11 mouse cellular contexts compared by ENCODE assay signal in the genomic region with DNA sequence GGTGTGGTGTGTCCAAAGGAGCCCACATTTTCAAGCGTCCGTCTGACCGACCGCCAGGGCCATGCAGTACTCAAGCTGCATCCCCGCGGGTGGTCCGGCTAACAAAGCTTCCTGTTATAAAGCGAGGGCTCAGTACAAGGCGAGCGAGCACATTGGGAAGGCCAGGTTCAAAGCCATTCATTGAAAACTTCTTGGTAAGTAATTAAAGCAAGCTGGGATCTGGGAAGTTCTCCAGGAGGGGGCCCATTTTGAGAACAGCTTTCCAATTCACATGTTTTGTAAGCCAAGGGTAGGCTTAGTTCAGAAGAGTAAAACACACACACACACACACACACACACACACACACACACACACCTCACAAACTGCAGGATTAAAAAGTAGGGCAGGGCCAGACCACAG. TPM values are rescaled to one million over a fixed set of nuclear protein-coding genes. Genes with fewer than 3 reads are reported as not detected.
DNase-seq lines count a peak whose midpoint lies in the region; ATAC-seq lines count a peak whose summit lies in the region.
"Had no signal": no experiment of that assay in that cellular context is flagged by ENCODE, and none has a peak within 500 bp of the region (broad histone marks: within the 10 kb centered on the region; RNA-seq: fewer than 3 reads in every experiment).

No protein-coding gene starts in this region.

- H3K36me3 ChIP-seq in kidney, embryonic 16.5 days (ENCODE audit: insufficient read depth, low read length) = no peaks in the 10 kb centered on the region
- H3K36me3 ChIP-seq in kidney, embryonic 15.5 days = no peaks in the 10 kb centered on the region
- no peaks in the 10 kb centered on the region for H3K36me3 ChIP-seq in neural tube, embryonic 14.5 days (ENCODE audit: control insufficient read depth, insufficient read depth, low read length)
- H3K36me3 ChIP-seq: heart, embryonic 15.5 days; stomach, embryonic 15.5 days had no signal

- no peak overlapping the region for H3K27ac ChIP-seq in kidney, embryonic 16.5 days (ENCODE audit: low read length)
- H3K27ac ChIP-seq in kidney, embryonic 15.5 days = no peak overlapping the region
- no peak overlapping the region for H3K27ac ChIP-seq in neural tube, embryonic 14.5 days (ENCODE audit: low read depth, low read length)
- H3K27ac ChIP-seq: heart, embryonic 15.5 days; stomach, embryonic 15.5 days had no signal

- no peak overlapping the region for H3K4me3 ChIP-seq in kidney, embryonic 16.5 days (ENCODE audit: low read length)
- no peak overlapping the region for H3K4me3 ChIP-seq in kidney, embryonic 15.5 days (replicated peaks)
- no peak overlapping the region for H3K4me3 ChIP-seq in neural tube, embryonic 14.5 days (ENCODE audit: low read depth, low read length)
- H3K4me3 ChIP-seq: heart, embryonic 15.5 days; stomach, embryonic 15.5 days had no signal

- H3K4me1 ChIP-seq in kidney, embryonic 16.5 days (ENCODE audit: insufficient read depth, low read length) = no peaks in the 10 kb centered on the region
- H3K4me1 ChIP-seq in kidney, embryonic 15.5 days = no peaks in the 10 kb centered on the region
- H3K4me1 ChIP-seq in neural tube, embryonic 14.5 days (ENCODE audit: control insufficient read depth, insufficient read depth, low read length) = no peaks in the 10 kb centered on the region
- H3K4me1 ChIP-seq: heart, embryonic 15.5 days; stomach, embryonic 15.5 days had no signal

- 40% methylated on average over 10 of the region's 10 CpGs for WGBS in kidney, embryonic 16.5 days
- WGBS in kidney, embryonic 15.5 days = 44% methylated on average over 10 of the region's 10 CpGs
- 6% methylated on average over 10 of the region's 10 CpGs for WGBS in neural tube, embryonic 14.5 days

- intact Hi-C loops in gastrocnemius, postnatal 36 days (cut with DNase I) = loop anchor here (10.0 kb wide), 1 partner anchor 555 kb away; no protein-coding TSS in a partner anchor

- ATAC-seq in kidney, embryonic 16.5 days (ENCODE audit: low FRiP score, low TSS enrichment) = 0 out of 2 replicates have a peak, but pooled peaks have one; percentile 19
- no peak for ATAC-seq in kidney, embryonic 15.5 days (replicated peaks; ENCODE audit: low FRiP score)
- peak; percentile 68; the same call in 1 of the 2 replicates for ATAC-seq in neural tube, embryonic 14.5 days (ENCODE audit: low read depth)
- ATAC-seq: lung, postnatal 0 days had no signal

- H3K9ac ChIP-seq in kidney, embryonic 16.5 days (replicated peaks; ENCODE audit: low read length) = no peak overlapping the region
- H3K9ac ChIP-seq in kidney, embryonic 15.5 days = no peak overlapping the region
- no peak overlapping the region for H3K9ac ChIP-seq in neural tube, embryonic 14.5 days (replicated peaks; ENCODE audit: low read depth, low read length)
- H3K9ac ChIP-seq: heart, embryonic 15.5 days; stomach, embryonic 15.5 days had no signal

- H3K27me3 ChIP-seq in kidney, embryonic 16.5 days (ENCODE audit: insufficient read depth, low read length) = no peaks in the 10 kb centered on the region
- H3K27me3 ChIP-seq in kidney, embryonic 15.5 days = no peaks in the 10 kb centered on the region
- no peaks in the 10 kb centered on the region for H3K27me3 ChIP-seq in neural tube, embryonic 14.5 days (ENCODE audit: control insufficient read depth, insufficient read depth, low read length)
- H3K27me3 ChIP-seq: heart, embryonic 15.5 days; stomach, embryonic 15.5 days had no signal

- H3K4me2 ChIP-seq in kidney, embryonic 16.5 days (replicated peaks; ENCODE audit: low read depth, low read length) = no peak overlapping the region
- no peak overlapping the region for H3K4me2 ChIP-seq in kidney, embryonic 15.5 days
- no peak overlapping the region for H3K4me2 ChIP-seq in neural tube, embryonic 14.5 days (ENCODE audit: low read depth, low read length)
- H3K4me2 ChIP-seq: heart, embryonic 15.5 days; stomach, embryonic 15.5 days had no signal

- peak; percentile 82 for DNase-seq in forelimb bud, embryonic 11.5 days (ENCODE audit: low read depth, low spot score)
- DNase-seq in left cerebral cortex, adult 9 months (ENCODE audit: low spot score in 2 of 2) = peak; percentile 25 to 34
- DNase-seq in gastrocnemius, postnatal 36 days = no peak
- DNase-seq in thymus, adult 18-20 months = no peak
- no peak for DNase-seq in spleen, adult 18-20 months

- H3K9me3 ChIP-seq in kidney, embryonic 16.5 days (ENCODE audit: low read length) = no peaks in the 10 kb centered on the region
- no peaks in the 10 kb centered on the region for H3K9me3 ChIP-seq in kidney, embryonic 15.5 days (replicated peaks)
- no peaks in the 10 kb centered on the region for H3K9me3 ChIP-seq in neural tube, embryonic 14.5 days (ENCODE audit: control insufficient read depth, low read length)
- H3K9me3 ChIP-seq: heart, embryonic 15.5 days; stomach, embryonic 15.5 days had no signal

RNA-seq across cellular contexts. Expression of a gene that starts 57.3 kb away (rescaled TPM):
- polyA plus RNA-seq in kidney, embryonic 16.5 days (2015; fragmentation: Nextera tagmentation; extraction: Ambion mirVana) = 26.6 and 26.7 TPM in 2 replicates
- polyA plus RNA-seq in kidney, embryonic 15.5 days (2015; fragmentation: Nextera tagmentation; extraction: Ambion mirVana) = 24.8 and 25.5 TPM in 2 replicates
- 18.3 and 25.5 TPM in 2 replicates for polyA plus RNA-seq in neural tube, embryonic 14.5 days (2014; fragmentation: Nextera tagmentation; extraction: Ambion mirVana)
- total RNA-seq in gastrocnemius, postnatal 36 days (2021) = 1 to 10 TPM; 6.3 to 7.2 TPM

Comparison
In these comparisons a context has a peak if more than half of its experiments do, and no peak if none do; other contexts are left out.
1. DNase-seq: peak in forelimb bud, embryonic 11.5 days (single experiment) and left cerebral cortex, adult 9 months (2 of 2); none in gastrocnemius, postnatal 36 days (0 of 2), thymus, adult 18-20 months (0 of 2) and spleen, adult 18-20 months (0 of 2).